Mouse (Mus musculus) Patski (cell line): Measurements from ENCODE around the gene Gm9817. TPM values are rescaled to one million over a fixed set of nuclear protein-coding genes. Genes with fewer than 3 reads are reported as not detected.

Experiments used
- ATAC-seq: fragments of 100-300 bp; one replicate; pipeline ENCODE4 v1.8.0; 2021
- CTCF ChIA-PET: fragments of 350-600 bp; sonication (Branson Sonifier 250); formaldehyde crosslinking; loops from one replicate; lab custom pipeline; 2022; ENCODE audit warnings: inconsistent platforms; lab: Charles Lee
- POLR2A ChIA-PET: fragments of 350-600 bp; sonication (Branson Sonifier 250); formaldehyde crosslinking; loops from one replicate; lab custom pipeline; 2022; ENCODE audit warnings: antibody characterized with exemption, inconsistent platforms; lab: Charles Lee
- DNase-seq: peaks from one replicate; pipeline ENCODE4 v3.0.0-alpha.2; 2011; ENCODE audit warnings: low read depth, low spot score
- H3K27me3 ChIP-seq: fragments of 371-371 bp; one replicate; pipeline ENCODE4 v1.5.1; 2021
- CTCF ChIP-seq: fragments of 100-300 bp; IDR thresholded peaks from one replicate; pipeline ENCODE4 v1.5.1; 2021
- in situ Hi-C: fragments of 300-500 bp; cut with MboI; formaldehyde crosslinking; loops from 3 replicates; pipeline ENCODE4 v1.11.1; 2018; ENCODE audit warnings: low pct_unique_long_range_greater_than_20kb, mixed read lengths
- polyA plus RNA-seq: library from polyadenylated mRNA; unstranded; gene quantifications from one replicate; pipeline ENCODE4 v1.2.3, GENCODE M21; 2021

Gm9817 gene
- polyA plus RNA-seq, 1 experiment from 2014 or later: not detected

DNA sequence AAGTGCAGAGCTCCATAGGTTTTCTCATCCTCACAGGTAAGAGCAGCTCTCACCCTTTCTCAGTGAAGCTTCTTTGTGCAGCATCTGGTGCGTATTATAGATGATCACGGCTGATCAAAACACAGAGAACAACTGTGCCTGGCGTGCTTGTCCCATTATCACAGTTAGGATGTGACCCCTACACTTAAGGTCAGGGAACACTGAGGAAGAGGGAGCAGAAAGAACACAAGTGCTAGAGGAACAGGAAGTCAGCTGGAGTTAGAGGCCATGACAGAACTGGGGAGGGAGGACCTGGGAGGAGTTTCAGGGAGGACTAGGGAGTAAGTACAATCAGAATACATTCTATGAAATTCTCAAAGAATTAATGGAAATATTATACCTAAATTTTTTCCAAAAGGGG, 35.0 kb upstream of the Gm9817 start:
- ATAC-seq: no peak
- no peak for TF ChIP-seq CTCF
- peaks cover 20% of the 10 kb centered on the region for H3K27me3 ChIP-seq
- POLR2A ChIA-PET: no interaction called here
- CTCF ChIA-PET: no interaction called here
- in situ Hi-C loops: no loop called here
- no peak for DNase-seq

DNA sequence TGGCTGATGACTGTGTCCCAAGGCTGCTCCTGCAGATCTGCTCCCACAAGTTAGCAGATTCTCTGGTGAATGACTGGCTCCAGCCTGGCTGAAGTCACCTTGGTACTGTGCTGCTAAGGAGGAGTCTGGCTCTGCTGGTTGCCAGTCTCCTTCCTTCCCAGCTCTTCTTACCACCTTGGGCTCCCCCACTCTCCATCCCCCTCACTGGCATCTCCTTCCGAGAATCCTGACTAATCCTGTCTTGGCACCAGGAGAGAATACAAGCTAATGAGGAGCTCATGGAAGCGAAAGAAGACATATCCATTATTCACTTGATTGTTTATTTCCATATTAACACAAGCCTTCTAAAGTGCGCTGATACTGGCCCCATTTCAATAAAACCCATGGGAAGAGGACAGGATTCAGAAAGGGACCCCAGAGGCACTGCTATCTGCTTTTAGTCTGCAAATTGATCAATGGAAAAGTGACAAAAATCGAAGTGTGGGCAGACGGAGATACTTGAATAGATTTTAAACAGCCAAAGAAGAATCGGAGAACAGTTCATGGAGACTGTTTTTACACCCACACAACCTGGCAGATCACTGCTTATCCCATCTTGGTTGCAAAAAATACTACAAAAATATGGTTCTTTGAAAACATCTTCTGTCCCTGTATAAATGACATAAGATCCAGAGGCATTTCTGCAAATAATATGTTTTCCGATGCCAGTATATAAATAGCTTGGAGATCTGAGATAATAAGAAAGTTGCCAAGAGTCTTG, 29.1 kb upstream of the Gm9817 start:
- ChIA-PET CTCF (no interaction called here), POLR2A (no interaction called here)
- TF ChIP-seq CTCF: no peak
- in situ Hi-C loops: no loop called here
- ATAC-seq (no peak), DNase-seq (no peak)
- peaks cover 20% of the 10 kb centered on the region for H3K27me3 ChIP-seq

DNA sequence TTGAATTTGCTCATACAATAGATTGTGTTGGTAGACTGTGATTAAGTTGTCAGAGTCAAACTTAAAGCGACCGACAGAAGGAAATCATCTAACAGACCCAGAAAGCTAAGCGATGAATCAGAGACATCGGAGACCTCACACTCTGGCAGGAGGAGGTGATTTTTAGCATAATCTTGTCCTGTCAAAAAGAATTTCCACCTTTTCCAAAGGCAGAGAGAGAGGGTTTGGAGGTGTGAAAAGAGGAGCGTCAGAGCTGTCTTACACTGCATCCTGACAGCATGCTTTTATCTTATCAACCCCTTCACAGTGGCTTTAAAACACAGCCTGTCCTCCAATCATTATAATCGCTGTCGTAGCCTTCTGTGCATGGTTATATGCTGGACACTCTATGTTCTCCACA, 25.7 kb upstream of the Gm9817 start:
- no peak for DNase-seq
- in situ Hi-C loops: no loop called here
- ChIA-PET POLR2A (no interaction called here), CTCF (no interaction called here)
- no peak for ATAC-seq
- peaks cover 9% of the 10 kb centered on the region for H3K27me3 ChIP-seq
- TF ChIP-seq CTCF: no peak

DNA sequence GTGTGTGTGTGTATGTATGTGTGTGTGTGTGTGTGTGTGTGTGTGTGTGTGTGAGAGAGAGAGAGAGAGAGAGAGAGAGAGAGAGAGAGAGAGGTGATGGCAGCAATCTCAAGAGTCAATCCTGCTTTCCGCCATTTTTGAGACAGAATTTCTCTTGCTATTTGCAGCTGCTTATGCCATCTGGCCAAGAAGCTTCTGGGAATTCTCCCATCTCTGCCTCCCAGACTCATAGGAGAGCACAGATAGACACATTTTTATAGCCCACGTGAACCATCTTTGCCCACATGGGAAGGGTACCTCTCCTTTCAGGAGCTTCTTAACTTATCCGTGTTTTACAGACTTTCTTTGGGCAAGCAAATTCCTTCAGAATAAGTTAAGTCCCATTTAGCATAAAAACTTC, 24.6 kb upstream of the Gm9817 start:
- TF ChIP-seq CTCF: no peak
- ATAC-seq (no peak), DNase-seq (no peak)
- POLR2A ChIA-PET: no interaction called here
- CTCF ChIA-PET: no interaction called here
- peaks cover 7% of the 10 kb centered on the region for H3K27me3 ChIP-seq
- in situ Hi-C loops: no loop called here

DNA sequence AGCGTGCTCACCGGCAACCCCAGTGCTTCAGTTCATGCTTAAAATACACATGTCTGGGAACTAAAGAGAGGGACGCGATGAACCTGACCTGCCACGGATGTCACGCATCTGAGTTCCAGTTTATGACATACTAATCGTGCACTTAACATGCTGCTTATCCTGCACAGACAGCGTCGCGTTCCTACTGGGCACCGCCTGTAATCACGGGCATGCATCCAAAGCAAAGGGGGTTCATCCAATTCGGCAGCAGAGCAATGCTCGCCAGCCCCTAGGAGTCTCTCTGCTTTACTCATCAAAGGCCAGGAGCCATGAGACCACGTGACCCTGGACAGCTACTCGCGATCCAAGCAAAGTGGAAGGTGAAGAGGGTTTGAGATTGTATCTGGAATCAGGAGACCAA, 19.3 kb upstream of the Gm9817 start:
- POLR2A ChIA-PET: no interaction called here
- in situ Hi-C loops: no loop called here
- CTCF ChIA-PET: no interaction called here
- no peak for TF ChIP-seq CTCF
- ATAC-seq (no peak), DNase-seq (no peak)
- H3K27me3 ChIP-seq: peaks cover 4% of the 10 kb centered on the region

DNA sequence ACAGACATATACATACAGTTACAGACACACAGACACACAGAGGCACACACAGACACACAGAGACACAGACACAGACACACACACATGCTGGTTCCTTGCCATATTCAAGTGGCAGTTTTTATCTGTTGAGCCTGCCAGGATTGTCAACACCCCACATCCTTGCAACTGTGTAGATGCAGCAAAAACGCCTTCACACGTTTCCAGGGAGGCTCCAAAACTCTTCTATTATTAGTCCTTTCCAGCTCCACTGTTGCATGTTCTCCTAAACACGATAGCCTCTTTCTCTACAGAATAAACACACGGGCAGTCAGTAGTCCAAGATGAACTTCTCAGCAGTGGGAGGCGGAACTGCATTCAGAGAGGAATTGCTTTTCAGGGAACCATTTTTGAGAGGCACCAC, 15.3 kb upstream of the Gm9817 start:
- DNase-seq (no peak), ATAC-seq (no peak)
- POLR2A ChIA-PET: no interaction called here
- CTCF ChIA-PET: interaction anchor here (1.5 kb wide), 1 partner anchor 37 kb away, joined by 3 read pairs; no protein-coding TSS in a partner anchor
- no peaks in the 10 kb centered on the region for H3K27me3 ChIP-seq
- in situ Hi-C loops: no loop called here
- no peak for TF ChIP-seq CTCF

DNA sequence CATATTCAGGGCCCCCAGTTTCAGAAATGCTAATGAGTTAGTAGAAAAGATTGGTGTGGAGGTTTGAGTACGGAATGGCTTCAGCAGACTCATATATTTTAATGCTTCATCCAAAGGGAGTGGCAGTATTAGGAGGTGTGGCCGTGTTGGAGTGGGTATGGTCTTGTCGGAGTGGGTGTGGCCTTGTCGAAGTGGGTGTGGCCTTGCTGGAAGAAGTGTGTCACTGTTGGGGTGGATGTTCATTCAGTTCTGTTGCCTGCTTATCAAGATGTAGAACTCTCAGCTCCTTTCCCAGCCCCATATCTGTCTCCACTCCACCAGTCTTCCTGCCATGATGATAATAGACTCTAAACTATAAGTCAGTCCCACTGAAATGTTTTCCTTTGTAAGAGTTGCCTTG, 13.5 kb upstream of the Gm9817 start:
- POLR2A ChIA-PET: no interaction called here

DNA sequence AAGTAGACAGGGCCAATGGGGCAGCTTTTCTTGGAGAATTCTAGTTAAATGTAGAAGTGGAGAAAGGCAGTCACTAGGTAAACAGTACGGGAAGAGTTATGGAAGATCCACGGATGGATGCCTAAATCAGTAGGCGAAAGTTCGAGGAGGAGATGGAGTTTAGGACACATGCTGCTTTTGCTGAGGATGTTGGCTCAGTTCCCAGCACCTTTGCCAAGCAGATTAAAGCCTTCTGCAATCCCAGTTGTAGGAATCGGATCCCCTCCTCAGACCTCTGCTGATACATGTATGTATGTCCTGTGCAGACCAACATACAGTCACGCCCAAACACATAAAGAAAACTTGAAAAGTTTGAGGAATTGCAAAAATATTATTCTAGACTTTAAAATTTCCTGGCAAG, 8.1 kb upstream of the Gm9817 start:
- DNase-seq: no peak
- no peak for TF ChIP-seq CTCF
- H3K27me3 ChIP-seq: peaks cover 6% of the 10 kb centered on the region
- in situ Hi-C loops: no loop called here
- CTCF ChIA-PET: no interaction called here
- POLR2A ChIA-PET: no interaction called here
- no peak for ATAC-seq

More for the DNA sequence above, 13.5 kb upstream of the Gm9817 start:
- H3K27me3 ChIP-seq: no peaks in the 10 kb centered on the region
- no peak for DNase-seq
- TF ChIP-seq CTCF: no peak
- no peak for ATAC-seq
- in situ Hi-C loops: no loop called here
- CTCF ChIA-PET: no interaction called here

DNA sequence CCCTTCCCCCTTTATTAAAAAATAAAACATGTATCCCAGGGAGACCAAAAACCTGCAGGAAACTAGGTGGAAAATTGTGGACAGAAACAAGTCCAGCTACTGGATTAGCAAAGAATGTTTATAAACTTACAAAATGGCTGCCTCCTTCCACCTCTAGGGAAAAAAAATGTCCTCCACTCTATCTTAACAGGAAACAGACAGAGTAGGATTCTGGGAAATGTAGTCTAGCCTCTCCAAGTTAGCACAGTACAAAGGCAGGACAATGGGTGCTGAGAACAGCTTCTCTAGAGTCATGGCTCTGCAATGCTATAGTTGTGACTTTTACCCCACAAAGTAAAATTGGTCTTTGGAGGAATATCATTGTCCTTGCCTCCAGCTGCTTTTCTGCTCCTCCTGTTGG, 3.5 kb upstream of the Gm9817 start:
- in situ Hi-C loops: no loop called here
- ChIA-PET CTCF (no interaction called here), POLR2A (no interaction called here)
- no peak for DNase-seq
- no peak for ATAC-seq
- TF ChIP-seq CTCF: no peak
- peaks cover 11% of the 10 kb centered on the region for H3K27me3 ChIP-seq

DNA sequence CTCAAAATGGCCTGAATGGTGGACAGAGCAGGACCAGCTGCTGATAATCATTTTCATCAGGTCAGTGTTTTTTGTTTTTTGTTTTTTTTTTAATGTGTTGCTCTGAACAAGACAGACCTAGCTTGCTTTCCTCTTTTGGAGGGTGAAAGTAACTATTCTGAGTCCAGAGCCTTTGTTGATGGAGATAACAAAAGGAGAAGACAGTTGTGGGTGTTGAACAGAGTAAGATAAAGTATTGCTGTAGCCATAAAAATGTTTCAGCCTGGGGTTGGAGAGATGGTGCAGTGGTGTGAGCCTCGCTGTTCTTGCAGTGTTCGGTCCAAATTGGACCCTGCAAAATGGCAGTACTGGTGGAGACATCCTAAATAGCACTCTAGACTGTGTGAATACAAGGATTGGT, 2.8 kb upstream of the Gm9817 start:
- peaks cover 14% of the 10 kb centered on the region for H3K27me3 ChIP-seq
- TF ChIP-seq CTCF: no peak
- no peak for DNase-seq
- no peak for ATAC-seq
- ChIA-PET POLR2A (no interaction called here), CTCF (interaction anchor here (1.0 kb wide), 1 partner anchor 9 kb away, joined by 3 read pairs; no protein-coding TSS in a partner anchor)
- in situ Hi-C loops: no loop called here

DNA sequence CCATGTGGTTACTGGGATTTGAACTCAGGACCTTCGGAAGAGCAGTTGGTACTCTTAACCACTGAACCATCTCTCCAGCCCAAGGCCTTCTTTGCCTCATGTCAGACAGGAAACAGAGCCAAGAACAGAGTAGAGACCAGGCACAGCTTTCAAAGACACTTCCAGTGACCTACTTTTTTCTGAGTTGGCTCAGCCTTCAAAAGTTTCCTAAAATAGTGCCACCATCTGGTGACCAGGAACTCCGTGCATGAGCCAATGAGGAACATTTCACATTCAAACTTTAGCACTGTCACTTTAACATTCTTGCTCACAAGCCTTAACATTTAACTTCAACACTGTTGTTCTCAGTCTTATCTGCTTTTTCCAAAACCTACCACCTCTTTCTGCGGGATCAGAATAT, 2.3 kb downstream of the Gm9817 start:
- in situ Hi-C loops: no loop called here
- no peak for DNase-seq
- no peak for ATAC-seq
- H3K27me3 ChIP-seq: peaks cover 26% of the 10 kb centered on the region
- CTCF ChIA-PET: no interaction called here
- POLR2A ChIA-PET: no interaction called here
- TF ChIP-seq CTCF: no peak

DNA sequence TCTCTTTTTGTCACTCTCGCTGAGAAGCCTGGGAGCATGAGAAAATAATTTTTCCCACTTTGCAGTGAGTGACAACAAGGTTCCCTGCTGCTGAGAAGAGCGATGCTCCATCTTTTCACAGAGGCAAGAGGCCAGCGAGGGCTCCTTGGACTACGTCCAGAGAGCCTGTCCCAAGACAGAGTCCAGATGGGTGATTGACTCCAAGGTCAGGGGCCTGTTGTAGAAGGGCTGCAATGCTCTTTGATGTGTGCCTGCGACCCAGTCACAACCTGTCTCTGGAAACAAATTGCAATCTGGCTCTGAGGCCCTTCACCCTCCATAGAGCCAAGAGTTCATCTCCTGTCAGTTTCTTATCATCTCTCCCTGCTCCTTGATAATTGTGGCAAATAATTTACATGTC, 5.2 kb downstream of the Gm9817 start:
- POLR2A ChIA-PET: no interaction called here
- no peak for DNase-seq
- in situ Hi-C loops: no loop called here
- no peak for TF ChIP-seq CTCF
- peaks cover 31% of the 10 kb centered on the region for H3K27me3 ChIP-seq
- CTCF ChIA-PET: no interaction called here
- no peak for ATAC-seq
